Mouse (Mus musculus): ENCODE results near the gene Adgrg1. TPM values are rescaled to one million over a fixed set of nuclear protein-coding genes. Genes with fewer than 3 reads are reported as not detected.
"Not testable (repeated sequence)": the region's sequence is repeated elsewhere in the genome, so short reads cannot be mapped to it uniquely, and the experiment has no call there.

Gene Adgrg1
- polyA plus RNA-seq, 1 experiment from 2014 or later = 11.1 TPM

GRCm38 (mm10) chr8:95017969-95018635, 43.6 kb downstream of the Adgrg1 start:
- Histone ChIP-seq H3K27ac (replicated peaks; ENCODE audit: low read depth, low read length) (no peak overlapping the region), H3K4me2 (ENCODE audit: low read depth, severe bottlenecking) (no peak overlapping the region), H3K4me1 (ENCODE audit: control insufficient read depth, insufficient read depth, low read length) (no peaks in the 10 kb centered on the region), H3K9ac (ENCODE audit: low read length) (no peak overlapping the region), H3K9me3 (ENCODE audit: control insufficient read depth, low read length) (no peaks in the 10 kb centered on the region), H3K36me3 (ENCODE audit: control insufficient read depth, insufficient read depth, low read length) (no peaks in the 10 kb centered on the region), H3K4me3 (ENCODE audit: low read depth, low read length) (no peak overlapping the region), H3K27me3 (ENCODE audit: control insufficient read depth, insufficient read depth, low read length) (no peaks in the 10 kb centered on the region)
- ATAC-seq (ENCODE audit: insufficient number of reproducible peaks, low FRiP score, low TSS enrichment, low read depth) = no peak
- 66% methylated on average over 9 of the region's 9 CpGs for WGBS
- no peak for DNase-seq (ENCODE audit: low spot score)

GRCm38 (mm10) chr8:95020293-95020777, 45.8 kb downstream of the Adgrg1 start:
- H3K4me1 ChIP-seq (ENCODE audit: control insufficient read depth, insufficient read depth, low read length) = peaks cover 3% of the 10 kb centered on the region; the same call in 1 of the 2 replicates
- ATAC-seq (ENCODE audit: insufficient number of reproducible peaks, low FRiP score, low TSS enrichment, low read depth) = no peak
- H3K27me3 ChIP-seq (ENCODE audit: control insufficient read depth, insufficient read depth, low read length) = no peaks in the 10 kb centered on the region
- no peaks in the 10 kb centered on the region for H3K9me3 ChIP-seq (ENCODE audit: control insufficient read depth, low read length)
- DNase-seq (ENCODE audit: low spot score) = no peak
- no peak overlapping the region for H3K4me2 ChIP-seq (ENCODE audit: low read depth, severe bottlenecking)
- no peak overlapping the region for H3K27ac ChIP-seq (replicated peaks; ENCODE audit: low read depth, low read length)
- 65% methylated on average over 12 of the region's 12 CpGs for WGBS
- no peak overlapping the region for H3K9ac ChIP-seq (ENCODE audit: low read length)
- H3K36me3 ChIP-seq (ENCODE audit: control insufficient read depth, insufficient read depth, low read length) = no peaks in the 10 kb centered on the region
- no peak overlapping the region for H3K4me3 ChIP-seq (ENCODE audit: low read depth, low read length)

GRCm38 (mm10) chr8:95020821-95021220, 46.3 kb downstream of the Adgrg1 start:
- 79% methylated on average over 10 of the region's 10 CpGs for WGBS
- no peak overlapping the region for H3K27ac ChIP-seq (replicated peaks; ENCODE audit: low read depth, low read length)

GRCm38 (mm10) chr8:95023201-95023600, 48.6 kb downstream of the Adgrg1 start:
- Histone ChIP-seq H3K36me3 (ENCODE audit: control insufficient read depth, insufficient read depth, low read length) (no peaks in the 10 kb centered on the region), H3K4me2 (ENCODE audit: low read depth, severe bottlenecking) (no peak overlapping the region), H3K9me3 (ENCODE audit: control insufficient read depth, low read length) (no peaks in the 10 kb centered on the region), H3K4me3 (ENCODE audit: low read depth, low read length) (no peak overlapping the region), H3K4me1 (ENCODE audit: control insufficient read depth, insufficient read depth, low read length) (peaks cover 3% of the 10 kb centered on the region; the same call in 1 of the 2 replicates), H3K27ac (replicated peaks; ENCODE audit: low read depth, low read length) (no peak overlapping the region), H3K27me3 (ENCODE audit: control insufficient read depth, insufficient read depth, low read length) (no peaks in the 10 kb centered on the region), H3K9ac (ENCODE audit: low read length) (no peak overlapping the region)
- 26% methylated on average over 8 of the region's 8 CpGs for WGBS
- ATAC-seq (ENCODE audit: insufficient number of reproducible peaks, low FRiP score, low TSS enrichment, low read depth) (no peak), DNase-seq (ENCODE audit: low spot score) (no peak)

More at GRCm38 (mm10) chr8:95020821-95021220, 46.3 kb downstream of the Adgrg1 start:
- no peaks in the 10 kb centered on the region for H3K36me3 ChIP-seq (ENCODE audit: control insufficient read depth, insufficient read depth, low read length)
- no peaks in the 10 kb centered on the region for H3K9me3 ChIP-seq (ENCODE audit: control insufficient read depth, low read length)
- no peak overlapping the region for H3K4me2 ChIP-seq (ENCODE audit: low read depth, severe bottlenecking)
- H3K27me3 ChIP-seq (ENCODE audit: control insufficient read depth, insufficient read depth, low read length) = no peaks in the 10 kb centered on the region
- ATAC-seq (ENCODE audit: insufficient number of reproducible peaks, low FRiP score, low TSS enrichment, low read depth) = no peak
- no peak overlapping the region for H3K9ac ChIP-seq (ENCODE audit: low read length)
- no peak for DNase-seq (ENCODE audit: low spot score)
- H3K4me3 ChIP-seq (ENCODE audit: low read depth, low read length) = no peak overlapping the region
- peaks cover 3% of the 10 kb centered on the region; the same call in 1 of the 2 replicates for H3K4me1 ChIP-seq (ENCODE audit: control insufficient read depth, insufficient read depth, low read length)

- Histone ChIP-seq H3K36me3 (ENCODE audit: control insufficient read depth, insufficient read depth, low read length) (no peaks in the 10 kb centered on the region), H3K9me3 (ENCODE audit: control insufficient read depth, low read length) (no peaks in the 10 kb centered on the region), H3K4me3 (ENCODE audit: low read depth, low read length) (no peak overlapping the region), H3K27ac (replicated peaks; ENCODE audit: low read depth, low read length) (no peak overlapping the region), H3K4me2 (ENCODE audit: low read depth, severe bottlenecking) (no peak overlapping the region), H3K27me3 (ENCODE audit: control insufficient read depth, insufficient read depth, low read length) (no peaks in the 10 kb centered on the region), H3K4me1 (ENCODE audit: control insufficient read depth, insufficient read depth, low read length) (peaks cover 3% of the 10 kb centered on the region; the same call in 1 of the 2 replicates), H3K9ac (ENCODE audit: low read length) (no peak overlapping the region)
- 77% methylated on average over 4 of the region's 4 CpGs for WGBS
- ATAC-seq (ENCODE audit: insufficient number of reproducible peaks, low FRiP score, low TSS enrichment, low read depth) (no peak), DNase-seq (ENCODE audit: low spot score) (no peak)
Measured at GRCm38 (mm10) chr8:95024387-95024786, 49.8 kb downstream of the Adgrg1 start.

GRCm38 (mm10) chr8:95025421-95025820, 50.9 kb downstream of the Adgrg1 start:
- Histone ChIP-seq H3K27me3 (ENCODE audit: control insufficient read depth, insufficient read depth, low read length) (no peaks in the 10 kb centered on the region), H3K4me1 (ENCODE audit: control insufficient read depth, insufficient read depth, low read length) (peaks cover 3% of the 10 kb centered on the region; the same call in 1 of the 2 replicates), H3K4me2 (ENCODE audit: low read depth, severe bottlenecking) (no peak overlapping the region), H3K9me3 (ENCODE audit: control insufficient read depth, low read length) (no peaks in the 10 kb centered on the region), H3K9ac (ENCODE audit: low read length) (no peak overlapping the region), H3K4me3 (ENCODE audit: low read depth, low read length) (no peak overlapping the region), H3K27ac (replicated peaks; ENCODE audit: low read depth, low read length) (no peak overlapping the region), H3K36me3 (ENCODE audit: control insufficient read depth, insufficient read depth, low read length) (no peaks in the 10 kb centered on the region)
- no peak for ATAC-seq (ENCODE audit: insufficient number of reproducible peaks, low FRiP score, low TSS enrichment, low read depth)
- 62% methylated on average over 2 of the region's 2 CpGs for WGBS
- peak; percentile 63 for DNase-seq (ENCODE audit: low spot score)

- not testable (repeated sequence) for H3K4me2 ChIP-seq (ENCODE audit: low read depth, severe bottlenecking); H3K27ac ChIP-seq (replicated peaks; ENCODE audit: low read depth, low read length); H3K9ac ChIP-seq (ENCODE audit: low read length); H3K4me3 ChIP-seq (ENCODE audit: low read depth, low read length); H3K9me3 ChIP-seq (ENCODE audit: control insufficient read depth, low read length); H3K36me3 ChIP-seq (ENCODE audit: control insufficient read depth, insufficient read depth, low read length); H3K27me3 ChIP-seq (ENCODE audit: control insufficient read depth, insufficient read depth, low read length); ATAC-seq (ENCODE audit: insufficient number of reproducible peaks, low FRiP score, low TSS enrichment, low read depth); H3K4me1 ChIP-seq (ENCODE audit: control insufficient read depth, insufficient read depth, low read length)
- 55% methylated on average over 7 of the region's 7 CpGs for WGBS
- peak; percentile 68 for DNase-seq (ENCODE audit: low spot score)
Measured at GRCm38 (mm10) chr8:95028391-95028790, 53.8 kb downstream of the Adgrg1 start.

GRCm38 (mm10) chr8:95037106-95037925, 62.8 kb downstream of the Adgrg1 start:
- H3K36me3 ChIP-seq (ENCODE audit: control insufficient read depth, insufficient read depth, low read length) = no peaks in the 10 kb centered on the region
- H3K27me3 ChIP-seq (ENCODE audit: control insufficient read depth, insufficient read depth, low read length) = no peaks in the 10 kb centered on the region
- DNase-seq (ENCODE audit: low spot score) = peak; percentile 47
- no peak overlapping the region for H3K27ac ChIP-seq (replicated peaks; ENCODE audit: low read depth, low read length)
- WGBS = 67% methylated on average over 7 of the region's 7 CpGs
- no peak overlapping the region for H3K4me2 ChIP-seq (ENCODE audit: low read depth, severe bottlenecking)
- H3K4me1 ChIP-seq (ENCODE audit: control insufficient read depth, insufficient read depth, low read length) = no peaks in the 10 kb centered on the region
- peak; percentile 65; the same call in 1 of the 2 replicates for ATAC-seq (ENCODE audit: insufficient number of reproducible peaks, low FRiP score, low TSS enrichment, low read depth)
- H3K9me3 ChIP-seq (ENCODE audit: control insufficient read depth, low read length) = no peaks in the 10 kb centered on the region
- no peak overlapping the region for H3K9ac ChIP-seq (ENCODE audit: low read length)
- H3K4me3 ChIP-seq (ENCODE audit: low read depth, low read length) = no peak overlapping the region

Data from limb, embryonic 11.5 days (tissue).